Comparison of ENCODE assay signal across 18 mouse cellular contexts in genomic region chrX:135973597-135974423, GRCm38 (mm10). TPM values are rescaled to one million over a fixed set of nuclear protein-coding genes. Genes with fewer than 3 reads are reported as not detected.
DNase-seq lines count a peak whose midpoint lies in the region; ATAC-seq and TF ChIP-seq lines count a peak whose summit lies in the region.
"Had no signal": no experiment of that assay in that cellular context is flagged by ENCODE, and none has a peak within 500 bp of the region (broad histone marks: within the 10 kb centered on the region; RNA-seq: fewer than 3 reads in every experiment).

No protein-coding gene starts in this region.

- H3K4me3 ChIP-seq in forebrain, embryonic 15.5 days: no peak overlapping the region
- no peak overlapping the region for H3K4me3 ChIP-seq in forebrain, embryonic 11.5 days (ENCODE audit: low read depth, low read length)
- no peak overlapping the region for H3K4me3 ChIP-seq in layer of hippocampus, adult 2 months
- H3K4me3 ChIP-seq in ES-E14 (ENCODE audit: insufficient read depth in 1 of 2, low read depth in 1 of 2, low read length in 2 of 2, poor library complexity in 1 of 2, severe bottlenecking in 1 of 2): no peak overlapping the region
- no peak overlapping the region for H3K4me3 ChIP-seq in liver, postnatal 0 days (ENCODE audit: low read depth, low read length)
- H3K4me3 ChIP-seq: embryonic facial prominence, embryonic 13.5 days; gastrocnemius, adult 2 months; heart, embryonic 12.5 days had no signal

- TF ChIP-seq EP300 in liver, postnatal 0 days (IDR thresholded peaks at IDR 0.05; ENCODE audit: low read depth): no peak

- H3K27me3 ChIP-seq in forebrain, embryonic 15.5 days: no peaks in the 10 kb centered on the region
- H3K27me3 ChIP-seq in forebrain, embryonic 11.5 days (ENCODE audit: control insufficient read depth, insufficient read depth, low read length): no peaks in the 10 kb centered on the region
- no peaks in the 10 kb centered on the region for H3K27me3 ChIP-seq in liver, postnatal 0 days (ENCODE audit: insufficient read depth, low read length)
- H3K27me3 ChIP-seq: embryonic facial prominence, embryonic 13.5 days; heart, embryonic 12.5 days had no signal

- in situ Hi-C loops in ES-E14 (cut with MboI; ENCODE audit: low sequenced_read_pairs in 2 of 2, unreplicated experiment in 2 of 2): no loop called here

- WGBS in forebrain, embryonic 15.5 days: 54% methylated on average over 10 of the region's 10 CpGs
- WGBS in forebrain, embryonic 11.5 days: 64% methylated on average over 10 of the region's 10 CpGs
- WGBS in liver, postnatal 0 days (ENCODE audit: insufficient replicate concordance): 72% methylated on average over 10 of the region's 10 CpGs

- TF ChIP-seq CTCF in layer of hippocampus, adult 2 months (conservative IDR thresholded peaks at IDR 0.05): no peak
- TF ChIP-seq CTCF in liver, postnatal 0 days (IDR thresholded peaks at IDR 0.05; ENCODE audit: low read depth): no peak

- H3K27ac ChIP-seq in forebrain, embryonic 15.5 days (replicated peaks): no peak overlapping the region
- no peak overlapping the region for H3K27ac ChIP-seq in forebrain, embryonic 11.5 days (ENCODE audit: low read depth, low read length)
- peak overlapping the region; percentile 53 for H3K27ac ChIP-seq in layer of hippocampus, adult 2 months
- H3K27ac ChIP-seq in ES-E14 (ENCODE audit: insufficient read depth, low read depth, low read length, poor library complexity, severe bottlenecking): peak overlapping the region; percentile 93
- H3K27ac ChIP-seq in liver, postnatal 0 days (ENCODE audit: low read depth): no peak overlapping the region
- H3K27ac ChIP-seq: embryonic facial prominence, embryonic 13.5 days; gastrocnemius, adult 2 months had no signal

- H3K4me1 ChIP-seq in forebrain, embryonic 15.5 days: no peaks in the 10 kb centered on the region
- H3K4me1 ChIP-seq in forebrain, embryonic 11.5 days (replicated peaks; ENCODE audit: control insufficient read depth, insufficient read depth, low read length): no peaks in the 10 kb centered on the region
- H3K4me1 ChIP-seq in ES-E14 (ENCODE audit: control insufficient read depth in 2 of 2, insufficient read depth in 2 of 2, low read length in 2 of 2, poor library complexity in 1 of 2): no peaks in the 10 kb centered on the region; a peak in 1 of 4 replicates
- no peaks in the 10 kb centered on the region for H3K4me1 ChIP-seq in liver, postnatal 0 days (ENCODE audit: insufficient read depth)
- H3K4me1 ChIP-seq: embryonic facial prominence, embryonic 13.5 days; heart, embryonic 12.5 days had no signal

- H3K9ac ChIP-seq in forebrain, embryonic 15.5 days (replicated peaks): no peak overlapping the region
- no peak overlapping the region for H3K9ac ChIP-seq in forebrain, embryonic 11.5 days (ENCODE audit: low read length)
- no peak overlapping the region for H3K9ac ChIP-seq in ES-E14 (ENCODE audit: insufficient read depth, low read depth, low read length, poor library complexity, severe bottlenecking)
- no peak overlapping the region for H3K9ac ChIP-seq in liver, postnatal 0 days (replicated peaks)
- H3K9ac ChIP-seq: embryonic facial prominence, embryonic 13.5 days; heart, embryonic 12.5 days had no signal

- 0 out of 2 replicates have a peak, but pooled peaks have one; percentile 13 for ATAC-seq in forebrain, embryonic 15.5 days (replicated peaks)
- no peak for ATAC-seq in forebrain, embryonic 11.5 days (replicated peaks; ENCODE audit: low FRiP score)
- no peak for ATAC-seq in liver, postnatal 0 days
- ATAC-seq: CD4-positive, CD25-positive, alpha-beta regulatory T cell, adult 4 months had no signal

- no peak for DNase-seq in forebrain, embryonic 11.5 days (ENCODE audit: low spot score)
- DNase-seq in layer of hippocampus, adult 2 months (ENCODE audit: low spot score in 2 of 2): no peak
- DNase-seq in layer of hippocampus, postnatal 36 days: no peak
- DNase-seq in ES-E14 (ENCODE audit: low read depth, low spot score): peak; percentile 24
- DNase-seq in urinary bladder, postnatal 10 days (ENCODE audit: low spot score): no peak
- no peak for DNase-seq in liver, postnatal 0 days
- DNase-seq: adrenal gland, postnatal 10 days; B cell, adult 2 months; cerebellum, adult 11-12 months; cerebellum, adult 9-10 months; gastrocnemius, adult 2 months; gastrocnemius, postnatal 25 days; kidney, adult 18-20 months had no signal

- H3K4me2 ChIP-seq in forebrain, embryonic 15.5 days (replicated peaks): no peak overlapping the region
- no peak overlapping the region for H3K4me2 ChIP-seq in forebrain, embryonic 11.5 days (ENCODE audit: low read depth, low read length, severe bottlenecking)
- no peak overlapping the region for H3K4me2 ChIP-seq in liver, postnatal 0 days (ENCODE audit: low read depth, low read length)
- H3K4me2 ChIP-seq: embryonic facial prominence, embryonic 13.5 days had no signal

- H3K9me3 ChIP-seq in forebrain, embryonic 15.5 days: no peaks in the 10 kb centered on the region
- no peaks in the 10 kb centered on the region for H3K9me3 ChIP-seq in forebrain, embryonic 11.5 days (ENCODE audit: control insufficient read depth, low read length)
- no peaks in the 10 kb centered on the region for H3K9me3 ChIP-seq in ES-E14 (ENCODE audit: control insufficient read depth, insufficient read depth, low read depth, low read length)
- no peaks in the 10 kb centered on the region for H3K9me3 ChIP-seq in liver, postnatal 0 days (ENCODE audit: low read length)
- H3K9me3 ChIP-seq: embryonic facial prominence, embryonic 13.5 days; heart, embryonic 12.5 days had no signal

- no peaks in the 10 kb centered on the region for H3K36me3 ChIP-seq in forebrain, embryonic 15.5 days
- H3K36me3 ChIP-seq in forebrain, embryonic 11.5 days (ENCODE audit: control insufficient read depth, insufficient read depth, low read length): no peaks in the 10 kb centered on the region
- no peaks in the 10 kb centered on the region for H3K36me3 ChIP-seq in ES-E14 (ENCODE audit: control insufficient read depth, insufficient read depth, low read length, poor library complexity, severe bottlenecking)
- H3K36me3 ChIP-seq in liver, postnatal 0 days (replicated peaks; ENCODE audit: insufficient read depth, low read length): no peaks in the 10 kb centered on the region
- H3K36me3 ChIP-seq: embryonic facial prominence, embryonic 13.5 days had no signal

TF ChIP-seq in ES-E14, 5 proteins besides CTCF, POLR2A, EP300 and RAD21:
- peak; percentile 54 for TF ChIP-seq ZNF384 (IDR thresholded peaks at IDR 0.05; ENCODE audit: low read depth, low read length)
- no peak for TF ChIP-seq CHD2 (IDR thresholded peaks at IDR 0.05; ENCODE audit: low read depth, low read length)
- TF ChIP-seq MAFK (IDR thresholded peaks at IDR 0.05; ENCODE audit: insufficient read depth, low read depth, low read length): no peak

RNA-seq across cellular contexts. Expression of gene Arxes2, which starts 19.8 kb away (rescaled TPM):
- polyA plus RNA-seq in forebrain, embryonic 15.5 days (2015; fragmentation: Nextera tagmentation; extraction: Ambion mirVana): 157 and 182 TPM in 2 replicates
- polyA plus RNA-seq in forebrain, embryonic 11.5 days (2014; fragmentation: Nextera tagmentation; extraction: Ambion mirVana): 117 and 122 TPM in 2 replicates
- 10 to 100 TPM; 60.7 to 62.9 TPM for total RNA-seq in layer of hippocampus, adult 2 months (2021)
- total RNA-seq in layer of hippocampus, postnatal 36 days (2021): 10 to 100 TPM; 61.9 to 75.4 TPM
- 54.2 and 89.3 TPM in 2 replicates for total RNA-seq in ES-E14 (2012; rRNA removed)
- 16.3 and 16.8 TPM in 2 replicates for polyA plus RNA-seq in liver, postnatal 0 days (2015; fragmentation: Nextera tagmentation; extraction: Ambion mirVana)

RNA-seq across cellular contexts. Expression of gene Arxes1, which starts 59.4 kb away (rescaled TPM):
- polyA plus RNA-seq in forebrain, embryonic 15.5 days (2015; fragmentation: Nextera tagmentation; extraction: Ambion mirVana): 78.1 and 90.4 TPM in 2 replicates
- polyA plus RNA-seq in forebrain, embryonic 11.5 days (2014; fragmentation: Nextera tagmentation; extraction: Ambion mirVana): 48.9 and 49.3 TPM in 2 replicates
- 10 to 100 TPM; 32.6 to 34.4 TPM for total RNA-seq in layer of hippocampus, adult 2 months (2021)
- total RNA-seq in layer of hippocampus, postnatal 36 days (2021): 10 to 100 TPM; 36.2 to 41.9 TPM
- total RNA-seq in ES-E14 (2012; rRNA removed): 17.7 and 30.7 TPM in 2 replicates
- polyA plus RNA-seq in liver, postnatal 0 days (2015; fragmentation: Nextera tagmentation; extraction: Ambion mirVana): 3.8 and 4.4 TPM in 2 replicates
- total RNA-seq: granulocyte monocyte progenitor cell, adult 5-6 weeks had no signal
- polyA plus RNA-seq: CD4-positive, CD25-positive, alpha-beta regulatory T cell, adult 4 months had no signal

Comparison
In these comparisons a context has a peak if more than half of its experiments do, and no peak if none do; other contexts are left out.
1. H3K27ac ChIP-seq: peak in layer of hippocampus, adult 2 months (single experiment) and ES-E14 (single experiment); none in forebrain, embryonic 15.5 days (single experiment), forebrain, embryonic 11.5 days (single experiment) and liver, postnatal 0 days (single experiment).